Comparison of ENCODE assay signal across 8 mouse cellular contexts in the genomic region with DNA sequence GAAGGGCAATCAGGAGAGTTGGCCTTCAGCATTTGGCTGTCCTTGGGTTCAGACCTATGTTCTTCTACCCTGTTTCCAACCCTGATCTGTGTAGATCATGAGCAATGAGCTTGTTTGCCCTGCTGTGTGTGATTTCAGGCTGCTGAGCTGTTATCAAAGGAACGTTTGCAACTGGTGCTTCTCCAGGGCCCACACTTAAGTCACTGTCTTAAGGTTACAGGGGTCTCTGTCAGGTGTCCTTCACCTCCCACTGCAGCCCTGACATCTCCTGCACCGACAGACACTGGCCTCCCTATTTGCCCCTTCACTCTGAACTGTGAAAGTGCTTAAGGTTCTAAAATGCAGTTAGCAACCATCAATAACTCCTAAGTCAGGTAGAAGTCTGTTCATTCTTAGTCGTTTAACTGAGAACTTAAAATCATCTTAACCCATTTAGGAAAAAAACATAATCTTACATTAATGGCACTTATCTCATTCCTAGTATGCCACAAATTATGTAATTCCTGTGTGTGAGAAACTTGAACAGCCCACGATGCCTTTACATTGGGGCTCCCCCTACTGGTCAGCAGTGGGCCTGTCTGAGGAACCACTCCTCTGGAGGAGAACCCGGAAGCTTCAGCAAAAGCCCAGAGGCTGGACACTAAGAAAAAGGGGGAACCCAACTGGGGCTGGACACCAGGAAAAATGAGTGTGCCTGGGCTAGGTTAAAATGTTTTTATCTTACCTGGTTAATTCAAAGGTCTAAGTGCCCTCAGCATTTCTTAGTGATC.
A peak's percentile ranks its signal among the peaks of the same experiment; 100 is the strongest.
DNase-seq lines count a peak whose midpoint lies in the region; ATAC-seq and TF ChIP-seq lines count a peak whose summit lies in the region.

No protein-coding gene starts in this region.

- no peak overlapping the region for H3K27ac ChIP-seq in bone marrow macrophage, adult 2 months (ENCODE audit: insufficient read depth, low read depth, low read length)
- no peak overlapping the region for H3K27ac ChIP-seq in embryonic fibroblast, embryonic 13.5 days (ENCODE audit: insufficient read depth, low read length)

- DNase-seq in Muller cell, postnatal 12 days (ENCODE audit: inconsistent ontology term), result peak; percentile 74
- peak; percentile 84 to 91 for DNase-seq in heart, postnatal 10 days
- peak; percentile 82 to 86 for DNase-seq in layer of hippocampus, postnatal 10 days (ENCODE audit: low spot score in 2 of 2)
- peak; percentile 91 for DNase-seq in lung, postnatal 36 days
- DNase-seq in right cerebral cortex, postnatal 36 days (ENCODE audit: low spot score in 2 of 2), result peak; percentile 67 to 71

- H3K4me1 ChIP-seq in bone marrow macrophage, adult 2 months (ENCODE audit: control insufficient read depth, insufficient read depth, low read length), result no peaks in the 10 kb centered on the region
- H3K4me1 ChIP-seq in embryonic fibroblast, embryonic 13.5 days (ENCODE audit: control insufficient read depth, insufficient read depth, low read length), result no peaks in the 10 kb centered on the region

- no peak overlapping the region for H3K4me3 ChIP-seq in bone marrow macrophage, adult 2 months (ENCODE audit: insufficient read depth, low read length)
- no peak overlapping the region for H3K4me3 ChIP-seq in embryonic fibroblast, embryonic 13.5 days (ENCODE audit: insufficient read depth, low read length)

- TF ChIP-seq POLR2A in bone marrow macrophage, adult 2 months (IDR thresholded peaks at IDR 0.05; ENCODE audit: borderline replicate concordance, low read depth, low read length), result no peak
- TF ChIP-seq POLR2A in embryonic fibroblast, embryonic 13.5 days (IDR thresholded peaks at IDR 0.05; ENCODE audit: low read depth, low read length), result no peak

- peak; percentile 96 for TF ChIP-seq CTCF in bone marrow macrophage, adult 2 months (IDR thresholded peaks at IDR 0.05; ENCODE audit: low read depth, low read length)
- TF ChIP-seq CTCF in embryonic fibroblast, embryonic 13.5 days (IDR thresholded peaks at IDR 0.05; ENCODE audit: borderline replicate concordance, insufficient read depth, low read length), result peak; percentile 73; the same call in 1 of the 2 replicates

- intact Hi-C loops in heart, postnatal 10 days (cut with DNase I), result loop anchor here (1.0 to 5.0 kb wide), 3 partner anchors 276 to 1314 kb away; no protein-coding TSS in a partner anchor

- ATAC-seq in erythroid progenitor cell, adult 5-6 weeks (replicated peaks; ENCODE audit: low FRiP score, poor library complexity, severe bottlenecking), result no peak
